Mouse (Mus musculus) urinary bladder, adult 2 months (tissue): ENCODE results near the gene Gm6205. TPM values are rescaled to one million over a fixed set of nuclear protein-coding genes. Genes with fewer than 3 reads are reported as not detected.
"Not testable (repeated sequence)": the region's sequence is repeated elsewhere in the genome, so short reads cannot be mapped to it uniquely, and the experiment has no call there.

Experiments used
- DNase-seq: peaks from one replicate; pipeline ENCODE4 v3.0.0; 2022; ENCODE audit warnings: low spot score
- polyA plus RNA-seq: library from polyadenylated mRNA; depleted of rRNA; stranded (reverse); fragments of >200 nt; gene quantifications from 2 replicates; pipeline ENCODE4 v1.2.3, GENCODE M21; 2012; rRNA removed

The Gm6205 gene
- polyA plus RNA-seq: not detected in 2 replicates

DNA sequence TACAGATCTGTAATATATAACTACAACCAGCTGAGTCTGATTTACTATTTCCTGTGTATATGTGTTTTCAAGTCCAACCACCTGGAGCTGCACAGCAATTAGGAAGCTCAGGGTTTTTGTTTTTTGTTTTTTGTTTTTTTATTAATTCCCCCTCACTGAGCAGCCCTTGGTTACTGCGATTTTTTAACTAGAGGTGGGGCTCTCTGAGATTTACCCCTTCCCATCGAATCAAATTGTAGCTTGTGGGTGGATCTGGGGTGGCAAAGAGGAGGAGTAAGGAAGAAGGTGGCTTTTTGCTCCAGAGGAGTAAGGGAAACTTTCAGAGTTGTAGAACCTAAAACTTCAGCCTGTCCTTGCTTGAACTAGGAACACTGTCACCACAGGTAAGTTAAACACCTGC, at the start of gene Gm6205:
TSS of gene Gm6205 (plus strand) at position 301 of the 400 bp plus-strand sequence.
- not testable (repeated sequence) for DNase-seq

DNA sequence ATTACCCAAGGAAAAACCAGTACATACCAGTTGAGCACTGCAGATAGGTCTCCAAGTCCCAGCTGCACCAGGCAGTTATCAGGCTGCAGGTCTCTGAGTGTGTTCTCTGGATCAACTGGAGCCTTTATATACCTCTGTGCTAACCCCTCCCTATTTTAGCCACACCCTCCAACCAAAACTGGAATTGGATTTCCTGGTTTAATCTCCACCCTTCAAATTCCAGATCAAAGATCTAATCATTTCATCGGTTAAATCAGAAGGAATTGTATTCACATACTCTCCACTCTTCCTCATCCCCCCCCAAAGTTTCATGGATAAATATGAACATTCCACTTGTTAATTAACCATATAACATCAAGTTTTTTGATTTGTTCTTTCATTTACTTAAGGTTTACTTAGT, 31.9 kb upstream of the Gm6205 start, which contains the start of gene Gm3147:
TSS of gene Gm3147 (minus strand) at position 101 of the 400 bp plus-strand sequence.
- not testable (repeated sequence) for DNase-seq

DNA sequence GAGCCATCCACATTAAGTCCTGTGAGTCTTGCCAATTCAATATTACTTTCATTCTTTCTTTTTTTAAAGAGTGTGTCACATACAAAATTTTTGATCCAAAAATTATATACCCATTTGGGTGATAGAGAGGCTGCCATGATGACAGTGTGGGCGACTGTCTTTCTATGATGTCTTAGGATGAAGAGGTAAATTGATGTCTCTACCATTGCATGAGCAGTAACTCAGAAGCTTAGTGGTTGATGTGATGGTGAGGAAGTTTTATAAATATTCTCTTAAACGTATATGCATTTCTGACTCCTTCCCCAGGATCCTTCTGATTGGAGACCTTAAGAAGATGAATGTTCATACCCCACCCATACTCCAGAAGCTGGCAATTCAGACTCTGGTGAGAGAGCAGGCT, 24.5 kb upstream of the Gm6205 start, which contains the start of gene Gm6509:
TSS of gene Gm6509 (plus strand) at position 301 of the 400 bp plus-strand sequence.
- DNase-seq: not testable (repeated sequence)

Other genes with a start within 250 kb of the Gm6205 start
- not detected in 2 replicates for gene Gm7682, start 202.6 kb upstream of the Gm6205 start, polyA plus RNA-seq
- not detected in 2 replicates for gene Gm3139, start 122.1 kb upstream of the Gm6205 start, polyA plus RNA-seq
- not detected in 2 replicates for gene Gm3147, start 32.0 kb upstream of the Gm6205 start, polyA plus RNA-seq
- gene Gm6509, start 24.4 kb upstream of the Gm6205 start, polyA plus RNA-seq: not detected in 2 replicates
- gene Gm3183, start 217.1 kb downstream of the Gm6205 start, polyA plus RNA-seq: not detected in 2 replicates